Mouse (Mus musculus) liver, embryonic 15.5 days (tissue): ENCODE measurements around the gene Sele. TPM values are rescaled to one million over a fixed set of nuclear protein-coding genes. Genes with fewer than 3 reads are reported as not detected.

Experiments used
- ATAC-seq: fragments of 200-750 bp; cut with Nextera tagmentation; 2 replicates; pipeline ENCODE4 v1.8.0; 2017; ENCODE audit warnings: moderate number of reproducible peaks, mild to moderate bottlenecking, moderate library complexity; ENCODE audit not compliant: insufficient read depth
- H3K27ac ChIP-seq: fragments of 300-500 bp; sonication (generic); replicated peaks from 2 replicates; pipeline ENCODE4 v1.5.1; 2015; ENCODE audit warnings: mild to moderate bottlenecking, inconsistent platforms
- H3K27me3 ChIP-seq: fragments of 300-500 bp; sonication (generic); 2 replicates; pipeline ENCODE4 v1.6.1; 2015; ENCODE audit warnings: mild to moderate bottlenecking, inconsistent platforms
- H3K36me3 ChIP-seq: fragments of 300-500 bp; sonication (generic); replicated peaks from 2 replicates; pipeline ENCODE4 v1.6.1; 2015; ENCODE audit warnings: moderate library complexity, mild to moderate bottlenecking, inconsistent platforms
- H3K4me1 ChIP-seq: fragments of 300-500 bp; sonication (generic); replicated peaks from 2 replicates; pipeline ENCODE4 v1.6.1; 2015; ENCODE audit warnings: inconsistent platforms
- H3K4me2 ChIP-seq: fragments of 300-500 bp; sonication (generic); 2 replicates; pipeline ENCODE4 v1.6.1; 2015; ENCODE audit warnings: moderate library complexity, mild to moderate bottlenecking, inconsistent platforms
- H3K4me3 ChIP-seq: fragments of 300-500 bp; sonication (generic); replicated peaks from 2 replicates; pipeline ENCODE4 v1.5.1; 2015; ENCODE audit warnings: mild to moderate bottlenecking, inconsistent platforms
- H3K9ac ChIP-seq: fragments of 300-500 bp; sonication (generic); 2 replicates; pipeline ENCODE4 v1.6.1; 2015; ENCODE audit warnings: moderate library complexity, mild to moderate bottlenecking, inconsistent platforms
- H3K9me3 ChIP-seq: fragments of 300-500 bp; sonication (generic); replicated peaks from 2 replicates; pipeline ENCODE4 v1.6.1; 2016; ENCODE audit warnings: inconsistent platforms
- WGBS: fragments of 180-500 bp; shearing (Covaris S2); methylation state at CpG from one replicate; pipeline ENCODE4 v1.1.7; 2015; ENCODE audit warnings: mixed read lengths; ENCODE audit not compliant: insufficient replicate concordance; 5-methylcytosine and 5-hydroxymethylcytosine counted together
- polyA plus RNA-seq: library from polyadenylated mRNA; unstranded; fragments of >200 nt; fragmentation: Nextera tagmentation; extraction: Ambion mirVana; gene quantifications from 2 replicates; pipeline ENCODE4 v1.2.1, GENCODE M21; 2015

Gene Sele
- polyA plus RNA-seq, 1 experiment from 2014 or later, result not detected

DNA sequence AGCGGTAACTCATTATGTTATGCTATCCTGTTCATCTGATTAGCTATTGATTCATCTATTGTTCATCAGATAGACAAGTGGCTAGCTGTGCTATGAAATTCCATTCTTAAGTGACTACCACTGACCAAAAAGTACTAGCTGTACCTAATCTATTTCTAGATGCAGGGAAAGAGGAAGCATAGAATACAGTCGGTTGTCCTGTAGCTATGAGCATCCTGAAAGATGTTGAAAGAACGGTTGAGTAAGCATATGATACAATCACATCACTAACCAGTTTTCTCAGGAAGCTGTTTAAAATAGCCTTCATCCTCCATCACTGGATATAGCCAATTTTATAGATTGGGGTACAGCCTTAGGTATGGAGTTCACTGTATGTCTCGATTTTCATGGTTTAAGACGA is 39.8 kb downstream of the Sele start:
- peak overlapping the region; percentile 41; the same call in 1 of the 2 replicates for H3K27ac ChIP-seq
- H3K4me1 ChIP-seq, result 0 out of 2 replicates have a peak, but pooled peaks cover 3% of the 10 kb centered on the region
- no peaks in the 10 kb centered on the region for H3K9me3 ChIP-seq
- 46% methylated on average over 5 of the region's 5 CpGs for WGBS
- no peak overlapping the region for H3K4me2 ChIP-seq
- ATAC-seq, result no peak
- no peaks in the 10 kb centered on the region for H3K36me3 ChIP-seq
- no peaks in the 10 kb centered on the region for H3K27me3 ChIP-seq
- no peak overlapping the region for H3K4me3 ChIP-seq
- no peak overlapping the region for H3K9ac ChIP-seq

DNA sequence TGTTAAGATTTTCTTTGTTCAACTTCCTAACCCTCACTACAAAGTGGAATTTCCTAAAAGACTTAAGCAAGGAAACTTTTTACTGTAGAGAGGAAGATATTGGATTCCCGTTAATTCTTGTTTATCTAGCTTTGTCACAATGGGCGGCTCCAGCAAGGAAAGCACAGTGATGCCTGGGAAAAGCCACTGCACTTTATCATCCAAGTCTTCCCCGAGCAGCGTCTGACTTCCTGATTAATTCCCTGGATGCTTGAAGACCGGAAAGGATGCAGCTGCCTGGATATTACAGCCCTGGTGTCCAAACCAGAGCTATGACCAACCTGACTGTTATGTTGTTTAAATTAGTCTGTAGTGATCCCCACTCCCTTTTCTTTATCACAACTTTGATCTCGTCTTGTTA is 48.7 kb downstream of the Sele start:
- WGBS, result 46% methylated on average over 6 of the region's 6 CpGs
- no peaks in the 10 kb centered on the region for H3K9me3 ChIP-seq
- H3K4me3 ChIP-seq, result no peak overlapping the region
- no peaks in the 10 kb centered on the region for H3K27me3 ChIP-seq
- H3K4me1 ChIP-seq, result no peaks in the 10 kb centered on the region
- no peak overlapping the region for H3K9ac ChIP-seq
- no peak overlapping the region for H3K27ac ChIP-seq
- no peaks in the 10 kb centered on the region for H3K36me3 ChIP-seq
- no peak for ATAC-seq
- H3K4me2 ChIP-seq, result no peak overlapping the region

DNA sequence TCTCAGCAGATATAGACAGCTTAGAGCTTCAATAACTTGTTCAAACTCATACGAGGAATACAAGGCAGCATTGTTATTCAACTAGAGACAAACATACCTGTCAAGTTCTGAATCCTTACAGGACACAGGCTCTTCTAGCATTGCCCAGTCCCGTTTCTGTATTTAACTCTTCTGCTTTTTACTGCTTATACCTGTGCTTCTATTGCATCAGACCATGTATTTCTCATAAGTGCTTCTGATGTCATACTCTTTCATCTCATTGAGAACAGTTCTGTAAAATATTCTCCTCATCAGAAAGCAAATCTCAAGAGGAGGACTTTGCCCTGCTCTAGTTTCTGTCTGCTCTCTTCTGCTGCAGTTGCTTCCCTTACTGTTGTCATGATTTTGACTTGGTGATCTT is 49.9 kb downstream of the Sele start:
- H3K9me3 ChIP-seq, result no peaks in the 10 kb centered on the region
- H3K27me3 ChIP-seq, result no peaks in the 10 kb centered on the region
- no peak overlapping the region for H3K9ac ChIP-seq
- H3K4me3 ChIP-seq, result no peak overlapping the region
- no peak for ATAC-seq
- no peaks in the 10 kb centered on the region for H3K4me1 ChIP-seq
- no peak overlapping the region for H3K27ac ChIP-seq
- H3K4me2 ChIP-seq, result no peak overlapping the region
- no peaks in the 10 kb centered on the region for H3K36me3 ChIP-seq
- WGBS, result 56% methylated on average over 2 of the region's 2 CpGs

DNA sequence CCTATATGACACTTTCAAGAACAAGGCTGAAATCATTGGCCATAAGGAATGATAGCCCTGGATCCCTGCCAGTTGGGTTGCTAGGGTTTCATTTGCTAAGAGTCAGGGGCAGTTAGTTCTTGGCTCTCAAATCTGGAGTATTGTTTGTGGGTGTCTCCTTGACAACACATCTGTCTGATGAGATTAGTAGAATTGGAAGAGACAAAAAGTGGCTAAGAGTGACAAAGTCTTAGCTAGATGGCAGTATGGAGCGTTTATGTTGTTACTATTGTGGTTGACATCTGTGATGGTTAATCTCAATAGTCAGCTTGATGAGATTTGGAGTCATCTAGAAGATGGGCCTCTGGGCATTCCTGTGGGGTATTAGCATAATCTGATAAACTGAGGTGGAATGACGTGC is 50.3 kb downstream of the Sele start:
- H3K27me3 ChIP-seq, result no peaks in the 10 kb centered on the region
- H3K4me1 ChIP-seq, result no peaks in the 10 kb centered on the region
- no peak overlapping the region for H3K4me2 ChIP-seq
- no peaks in the 10 kb centered on the region for H3K9me3 ChIP-seq
- ATAC-seq, result no peak
- H3K36me3 ChIP-seq, result no peaks in the 10 kb centered on the region
- no peak overlapping the region for H3K4me3 ChIP-seq
- no peak overlapping the region for H3K9ac ChIP-seq
- WGBS, result 32% methylated on average over 2 of the region's 2 CpGs
- no peak overlapping the region for H3K27ac ChIP-seq

Other genes starting within 250 kb of the Sele start
- gene Scyl3, start 119.1 kb upstream of the Sele start, polyA plus RNA-seq, result 8.4 and 9.3 TPM in 2 replicates
- gene BC055324, start 53.4 kb upstream of the Sele start, polyA plus RNA-seq, result 8.7 and 9.6 TPM in 2 replicates
- 4.0 and 4.2 TPM in 2 replicates for gene Mettl18, start 53.3 kb upstream of the Sele start, polyA plus RNA-seq
- 10.9 and 11.8 TPM in 2 replicates for gene Sell, start 13.7 kb downstream of the Sele start, polyA plus RNA-seq
- 0.60 and 0.61 TPM in 2 replicates for gene Selp, start 67.0 kb downstream of the Sele start, polyA plus RNA-seq
- gene F5, start 103.6 kb downstream of the Sele start, polyA plus RNA-seq, result 11.2 and 13.4 TPM in 2 replicates
- 26.0 and 27.7 TPM in 2 replicates for gene Slc19a2, start 200.8 kb downstream of the Sele start, polyA plus RNA-seq
- gene Ccdc181, start 227.4 kb downstream of the Sele start, polyA plus RNA-seq, result 2.8 and 3.2 TPM in 2 replicates